Mouse (Mus musculus): ENCODE measurements around the gene Emid1.

Gene Emid1

DNA sequence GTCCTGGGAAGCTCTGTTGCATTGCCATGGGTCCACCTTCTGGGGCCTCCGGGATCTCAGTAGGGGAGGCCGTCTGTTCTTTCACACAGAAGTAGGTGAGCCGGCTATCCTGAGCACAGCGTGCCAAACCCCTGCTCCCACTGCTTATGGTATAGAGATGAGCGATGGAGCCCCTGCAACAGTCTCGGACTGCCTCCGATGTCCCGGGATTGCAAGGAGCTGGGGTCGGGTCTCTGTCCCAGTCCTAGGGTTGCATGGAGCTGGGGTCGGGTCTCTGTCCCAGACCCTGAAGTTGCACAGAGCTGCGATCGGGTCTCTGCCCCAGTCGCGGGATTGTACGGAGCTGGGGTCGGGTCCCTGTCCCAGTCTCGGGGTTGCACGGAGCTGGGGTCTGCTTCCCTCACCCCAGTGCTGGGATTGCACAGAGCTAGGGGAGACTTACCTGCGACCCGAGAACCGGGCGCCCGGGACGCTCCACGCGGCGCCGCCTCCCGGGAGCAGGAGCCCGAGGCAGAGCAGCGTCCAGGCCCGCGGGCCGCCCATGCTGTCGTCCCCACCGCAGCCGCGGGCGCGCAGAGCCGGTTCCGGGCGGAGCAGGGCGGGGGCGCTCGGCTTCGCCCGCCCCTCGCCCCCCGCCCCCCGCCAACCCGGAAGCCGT lies at the start of gene Emid1:
Gene Emid1, minus strand, starts transcription at position 578 of the 658 bp plus-strand sequence.
- DNase-seq: peak; percentile 46

GRCm38 (mm10) chr11:5199879-5200278 lies 47.8 kb upstream of the Emid1 start:
- no peak for DNase-seq

GRCm38 (mm10) chr11:5197068-5197467 lies 45.0 kb upstream of the Emid1 start:
- DNase-seq: no peak

- no peak for DNase-seq
Observed at GRCm38 (mm10) chr11:5196583-5196982, 44.5 kb upstream of the Emid1 start.

DNA sequence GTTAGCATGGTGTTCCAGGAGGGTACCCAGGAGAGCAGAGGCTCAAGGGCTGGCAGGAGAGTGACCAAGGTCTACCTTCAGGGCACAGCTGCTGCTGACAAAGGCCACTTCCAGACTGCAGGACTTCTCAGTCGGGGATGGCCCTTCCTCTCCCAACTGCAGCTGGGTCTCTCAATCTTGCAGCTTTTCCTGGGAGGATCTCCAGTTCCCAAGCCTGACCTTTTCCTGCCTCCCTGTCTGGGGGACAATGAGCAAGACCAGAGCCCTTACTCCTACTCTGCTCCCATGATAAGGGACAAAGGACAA lies 41.5 kb upstream of the Emid1 start:
- no peak for DNase-seq

GRCm38 (mm10) chr11:5192840-5193575 lies 41.0 kb upstream of the Emid1 start:
- DNase-seq: no peak

DNA sequence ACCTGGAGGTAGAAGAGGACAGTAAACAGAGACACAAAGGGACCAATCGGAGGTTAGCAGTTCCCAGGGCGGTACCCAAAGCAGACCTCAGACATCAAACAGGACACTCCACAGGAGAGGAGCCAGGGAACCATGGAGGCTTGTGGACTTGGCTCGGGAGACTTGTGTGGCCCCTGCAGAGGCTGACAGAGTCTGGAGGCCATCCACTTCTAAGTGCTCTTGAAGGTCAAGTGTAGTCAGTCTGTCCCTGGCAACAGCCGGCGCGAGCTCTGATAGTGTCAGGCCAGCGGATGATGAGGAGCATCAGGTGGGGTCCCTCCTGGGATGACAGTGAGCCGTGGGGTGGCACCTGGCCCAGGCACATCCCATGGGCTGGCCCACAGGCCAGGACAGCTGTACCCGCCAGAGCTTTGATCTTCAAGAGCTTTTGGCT lies 40.0 kb upstream of the Emid1 start:
- DNase-seq: no peak

- DNase-seq: no peak
Observed at GRCm38 (mm10) chr11:5189239-5189933, 37.3 kb upstream of the Emid1 start.

GRCm38 (mm10) chr11:5188170-5188569 lies 36.1 kb upstream of the Emid1 start:
- no peak for DNase-seq

- DNase-seq: no peak
Observed at GRCm38 (mm10) chr11:5184832-5185231, 32.8 kb upstream of the Emid1 start.

DNA sequence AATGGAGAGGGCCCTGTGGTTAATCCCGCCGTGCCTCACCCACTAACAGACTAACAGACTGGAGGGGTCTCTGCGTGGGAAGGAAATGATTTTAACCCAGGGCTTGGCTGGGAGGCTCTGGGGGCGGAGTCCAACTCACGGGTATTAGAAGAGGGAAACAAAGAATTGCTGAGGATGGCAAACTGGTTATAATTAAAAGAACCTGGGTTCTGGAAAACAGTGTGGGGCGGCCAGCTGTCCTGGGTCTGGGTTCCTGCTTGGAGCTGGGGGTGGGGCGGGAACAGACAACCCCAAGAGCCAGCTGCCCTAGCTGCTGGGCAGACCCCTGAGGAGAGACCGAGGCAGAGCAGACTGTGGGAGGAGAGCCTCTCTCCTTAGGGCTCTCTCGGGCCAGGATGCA lies 32.2 kb upstream of the Emid1 start:
- DNase-seq: no peak

DNA sequence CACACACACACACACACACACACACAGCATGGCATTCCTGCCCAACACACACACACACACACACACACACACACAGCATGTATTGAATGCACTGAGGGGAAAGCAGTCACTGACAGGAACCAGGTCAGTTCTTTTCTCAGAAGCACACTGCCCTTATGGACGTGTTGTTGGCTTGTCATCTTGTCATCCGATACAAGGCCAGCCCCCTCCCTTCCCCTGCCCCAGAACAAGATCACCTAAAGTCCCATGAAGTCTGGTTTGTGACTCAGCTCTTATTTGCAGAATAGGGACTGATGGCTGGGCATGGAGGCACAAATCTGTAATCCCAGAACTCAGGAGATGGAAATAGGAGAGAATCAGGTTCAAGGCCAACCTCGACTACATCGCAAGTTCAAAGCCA lies 30.8 kb upstream of the Emid1 start:
- no peak for DNase-seq

DNA sequence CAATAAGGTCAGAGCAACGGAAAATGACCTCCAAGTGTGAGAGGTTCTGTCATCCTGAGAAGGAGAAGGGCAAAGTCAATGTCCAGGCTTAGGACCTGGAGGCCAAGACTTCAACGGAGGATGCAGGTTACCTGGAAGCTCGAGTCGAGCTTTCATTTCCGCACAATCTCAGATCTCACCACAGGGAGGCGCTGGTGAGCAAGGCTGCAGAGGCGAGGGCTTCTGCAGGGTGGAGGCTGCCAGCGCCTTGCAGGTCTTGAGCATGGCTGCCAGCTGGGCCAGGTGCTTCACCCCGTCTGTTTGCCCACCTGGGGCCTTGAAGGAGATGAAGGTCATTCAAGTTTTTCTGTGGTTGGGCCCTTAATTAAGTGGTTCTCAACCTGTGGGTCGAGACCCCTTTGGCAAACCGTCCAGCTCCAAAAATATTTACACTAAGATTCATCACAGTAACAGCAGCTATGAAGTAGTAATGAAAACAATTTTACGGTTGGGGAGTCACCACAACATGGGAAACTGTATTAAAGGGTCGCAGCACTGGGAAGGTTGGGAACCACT lies 29.9 kb upstream of the Emid1 start:
- DNase-seq: peak; percentile 84

- DNase-seq: no peak
Observed at GRCm38 (mm10) chr11:5179391-5179790, 27.3 kb upstream of the Emid1 start.

DNA sequence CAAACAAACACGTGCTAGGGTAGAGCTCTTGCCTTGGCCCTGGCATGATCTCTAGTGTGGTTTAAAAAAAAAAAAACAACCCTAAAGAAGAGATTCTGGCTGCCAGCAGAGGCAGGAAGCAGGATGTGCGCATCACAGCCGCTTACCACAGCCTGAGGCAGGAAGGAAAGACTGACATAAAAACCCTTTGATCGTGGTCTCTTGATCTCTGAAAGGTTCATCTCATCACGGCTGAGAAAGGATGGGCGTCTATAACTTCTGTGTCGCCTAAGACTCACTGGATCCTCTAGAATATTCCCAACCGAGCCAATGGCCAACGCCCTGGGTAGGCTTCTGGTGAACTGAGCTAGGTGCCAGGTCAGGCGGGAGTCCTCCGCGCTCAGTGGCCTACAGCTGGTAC lies 25.1 kb upstream of the Emid1 start:
- DNase-seq: no peak

- DNase-seq: no peak
Observed at GRCm38 (mm10) chr11:5176685-5177084, 24.6 kb upstream of the Emid1 start.

DNA sequence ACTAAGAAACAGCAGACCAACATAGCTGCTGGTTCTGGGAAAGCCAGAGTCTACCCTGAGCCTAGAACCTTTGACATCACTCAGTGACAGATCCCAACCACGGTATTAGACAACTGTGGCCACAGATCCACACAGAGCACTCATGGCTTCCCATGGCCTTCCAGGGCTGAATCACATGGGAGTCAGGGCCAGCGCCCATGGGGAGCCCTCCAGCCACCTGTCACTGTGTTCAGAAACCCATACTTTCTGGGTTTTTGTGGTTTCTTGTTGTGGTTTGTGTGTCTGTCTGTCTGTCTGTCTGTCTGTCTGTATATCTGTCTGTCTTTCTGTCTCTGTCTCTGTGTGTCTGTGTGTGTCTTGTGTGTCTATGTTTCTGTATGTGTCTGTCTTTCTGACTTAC lies 23.8 kb upstream of the Emid1 start:
- no peak for DNase-seq

GRCm38 (mm10) chr11:5175141-5175540 lies 23.1 kb upstream of the Emid1 start:
- DNase-seq: no peak

GRCm38 (mm10) chr11:5172861-5173260 lies 20.8 kb upstream of the Emid1 start:
- DNase-seq: no peak

- DNase-seq: peak; percentile 34
Observed at GRCm38 (mm10) chr11:5167311-5167710, 15.3 kb upstream of the Emid1 start.

DNA sequence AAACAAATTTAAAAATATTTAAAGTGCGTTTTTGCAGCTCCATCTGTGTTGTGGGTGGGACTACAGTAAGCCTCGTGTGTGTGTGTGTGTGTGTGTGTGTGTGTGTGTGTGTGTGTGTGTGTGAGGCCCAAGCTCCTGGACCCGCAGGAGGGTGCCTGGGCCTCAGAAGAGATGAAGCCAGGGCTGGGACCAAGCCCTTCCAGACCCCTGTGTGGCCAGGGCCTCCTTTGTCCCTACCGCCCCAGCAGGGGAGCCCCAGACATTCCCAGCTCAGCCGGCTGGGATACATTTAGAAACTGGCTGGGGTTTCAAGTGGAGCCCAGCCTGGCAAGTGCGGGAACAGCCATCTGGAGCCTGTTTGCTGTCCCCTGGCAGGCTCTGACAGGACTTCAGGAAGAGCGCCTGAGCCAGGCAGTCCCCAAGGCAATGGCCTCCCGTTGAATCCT lies 13.4 kb upstream of the Emid1 start:
- DNase-seq: peak; percentile 69

GRCm38 (mm10) chr11:5164310-5164709 lies 12.3 kb upstream of the Emid1 start:
- DNase-seq: no peak

DNA sequence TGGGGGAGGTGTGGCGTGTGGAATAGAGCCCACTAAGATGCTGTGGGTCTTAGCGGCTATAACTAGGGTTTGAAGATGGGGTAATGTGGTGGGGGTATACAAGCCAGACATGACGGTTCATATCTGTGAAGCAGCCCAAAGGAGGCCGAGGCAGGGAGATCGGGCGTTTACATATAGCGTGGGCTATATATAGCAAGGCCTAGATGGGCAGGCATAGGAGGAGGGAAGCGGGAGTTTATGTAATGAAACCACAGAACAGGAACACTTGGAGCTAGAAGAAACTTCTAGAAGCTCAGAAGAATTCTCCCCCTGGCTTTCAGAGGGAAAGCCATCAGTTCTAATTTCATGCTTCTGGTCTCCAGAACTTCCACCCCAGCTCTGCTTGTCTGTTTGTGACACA lies 11.4 kb upstream of the Emid1 start:
- no peak for DNase-seq
